Mouse (Mus musculus) spleen, embryonic (tissue): ENCODE results near the gene Gys1.

Experiments
- CTCF ChIA-PET: fragments of 350-600 bp; sonication (Branson Sonifier 250); formaldehyde crosslinking; loops from one replicate; lab custom pipeline; 2022; lab: Charles Lee

Gene Gys1

GRCm38 (mm10) chr7:45413864-45414739, 20.5 kb upstream of the Gys1 start:
- CTCF ChIA-PET = interaction anchor here (0.6 kb wide), 1 partner anchor 95 kb away, joined by 4 read pairs; no protein-coding TSS in a partner anchor

- CTCF ChIA-PET = interaction anchor here (0.6 kb wide), 1 partner anchor 94 kb away, joined by 4 read pairs; no protein-coding TSS in a partner anchor
Observed at GRCm38 (mm10) chr7:45414740-45415224, 19.9 kb upstream of the Gys1 start.

GRCm38 (mm10) chr7:45415636-45416035, 19.0 kb upstream of the Gys1 start:
- CTCF ChIA-PET = no interaction called here

DNA sequence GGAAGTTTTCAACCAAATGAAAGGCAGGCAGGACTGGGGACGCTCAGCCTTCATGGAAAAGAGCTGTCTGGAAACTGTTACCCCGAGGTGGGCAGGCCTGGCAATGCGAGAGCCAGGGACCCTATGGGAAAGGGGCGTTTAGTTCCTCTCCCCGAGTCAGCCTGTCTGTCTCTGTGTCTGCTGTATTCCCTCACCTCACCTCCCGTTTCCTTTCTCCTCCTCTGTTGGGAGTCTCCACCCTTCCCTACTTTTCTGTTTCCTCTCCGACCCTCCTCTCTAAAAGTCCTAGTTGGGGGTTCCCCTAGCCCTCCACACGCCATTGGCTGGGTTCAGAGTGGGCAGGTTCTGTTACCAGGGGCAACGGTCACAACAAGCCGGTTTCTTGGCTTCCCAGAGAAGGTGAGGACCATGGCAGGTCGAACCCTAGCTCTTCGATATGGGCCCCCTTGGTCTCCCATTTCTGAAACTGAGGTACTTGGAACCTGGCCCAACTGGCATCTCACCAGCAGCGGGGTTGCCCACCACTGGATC, 16.6 kb upstream of the Gys1 start:
- CTCF ChIA-PET = interaction anchor here (0.5 to 1.2 kb wide), 3 partner anchors 14 to 1208 kb away, joined by 3 to 6 read pairs (median 3); no protein-coding TSS in a partner anchor

DNA sequence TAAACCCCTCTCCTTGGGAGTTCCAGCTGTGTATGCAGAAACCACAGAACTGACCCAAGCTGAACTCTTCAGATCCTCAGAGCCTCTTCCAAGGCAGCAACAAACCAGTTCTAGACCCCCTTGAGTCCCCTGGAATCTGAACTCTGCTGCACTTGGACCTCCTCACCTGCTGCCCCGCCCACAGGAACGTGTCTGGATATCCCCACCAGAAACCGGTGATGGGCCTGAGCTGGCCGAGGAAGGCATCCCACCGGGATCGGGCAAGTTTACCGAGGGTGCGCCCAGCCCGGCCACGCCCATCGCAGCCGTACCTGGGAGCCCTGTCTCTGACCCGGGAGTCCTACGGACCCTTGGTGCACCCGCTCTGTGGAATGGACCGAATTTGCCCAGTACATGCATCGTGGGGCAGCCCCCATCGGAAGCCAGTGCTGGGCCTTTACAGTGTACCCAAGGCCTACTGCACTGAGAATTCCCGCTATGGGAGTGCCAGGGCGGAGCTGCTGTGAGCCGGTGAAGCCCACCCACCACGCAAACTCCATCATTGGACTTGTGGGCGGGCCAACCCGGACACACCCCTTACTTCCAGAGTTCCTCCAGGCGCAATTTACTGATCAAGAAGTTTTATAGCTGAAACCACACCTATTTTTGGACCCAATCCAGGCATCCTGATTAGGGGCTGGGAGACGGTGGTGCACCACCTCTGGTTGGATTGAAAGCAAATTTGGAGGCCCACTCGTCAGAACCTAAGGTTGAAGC, 14.6 kb upstream of the Gys1 start:
- CTCF ChIA-PET = no interaction called here

DNA sequence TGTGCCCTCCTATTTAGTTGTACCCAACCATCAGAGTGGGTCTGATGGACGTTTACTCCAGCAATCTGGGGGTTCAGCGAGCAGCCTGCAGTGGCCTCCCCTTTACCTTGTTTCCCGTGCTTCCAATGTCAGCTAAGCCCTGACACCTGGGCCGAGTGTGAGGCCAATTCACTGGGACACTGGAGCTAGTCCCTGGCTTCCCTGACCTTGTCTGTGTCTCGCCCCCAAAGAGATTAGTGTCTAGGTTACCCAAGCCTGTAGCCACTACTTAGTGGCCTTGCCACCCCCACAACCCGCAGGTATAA, 14.1 kb upstream of the Gys1 start, which contains the start of gene Lhb:
TSS of gene Lhb (plus strand) at position 206 of the 305 bp plus-strand sequence.
- CTCF ChIA-PET = no interaction called here

DNA sequence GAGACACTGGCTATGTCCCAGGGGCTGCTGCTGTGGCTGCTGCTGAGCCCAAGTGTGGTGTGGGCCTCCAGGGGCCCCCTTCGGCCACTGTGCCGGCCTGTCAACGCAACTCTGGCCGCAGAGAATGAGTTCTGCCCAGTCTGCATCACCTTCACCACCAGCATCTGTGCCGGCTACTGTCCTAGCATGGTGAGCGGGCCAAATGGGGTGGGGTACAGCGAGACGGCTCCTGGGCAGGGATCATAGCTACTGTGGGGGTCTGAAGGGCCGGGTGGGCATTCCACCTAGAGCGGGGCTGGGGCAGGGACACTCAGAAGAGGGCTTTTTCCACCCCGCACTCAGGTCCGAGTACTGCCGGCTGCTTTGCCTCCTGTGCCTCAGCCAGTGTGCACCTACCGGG, 13.4 kb upstream of the Gys1 start:
- CTCF ChIA-PET = no interaction called here

DNA sequence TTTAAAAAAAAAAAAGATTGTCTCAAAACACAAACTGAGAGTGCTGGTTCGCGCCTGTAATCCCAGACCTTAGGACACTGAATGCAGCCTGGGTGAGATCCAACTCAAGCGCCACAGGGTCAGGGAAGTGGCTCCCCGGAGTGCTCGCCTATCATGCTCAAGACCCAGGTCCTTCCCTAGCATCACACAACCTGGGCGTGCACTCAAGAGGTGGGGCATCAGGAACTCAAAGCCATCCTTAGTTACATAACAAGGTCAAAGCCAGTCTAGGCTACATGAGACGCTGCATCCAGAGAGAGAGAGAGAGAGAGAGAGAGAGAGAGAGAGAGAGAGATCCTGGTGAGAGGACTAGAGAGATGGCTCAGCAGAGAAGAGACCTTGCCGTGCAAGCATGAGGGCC, 8.1 kb upstream of the Gys1 start:
- CTCF ChIA-PET = no interaction called here

- CTCF ChIA-PET = interaction anchor here (1.1 kb wide), 1 partner anchor 29 kb away, joined by 3 read pairs; no protein-coding TSS in a partner anchor
Observed at GRCm38 (mm10) chr7:45433835-45434202, 825 bp upstream of the Gys1 start.

GRCm38 (mm10) chr7:45435038-45435437, 394 bp downstream of the Gys1 start:
- CTCF ChIA-PET = interaction anchor here (1.1 kb wide), 1 partner anchor 30 kb away, joined by 3 read pairs; no protein-coding TSS in a partner anchor

- CTCF ChIA-PET = interaction anchor here (1.2 kb wide), 1 partner anchor 20 kb away, joined by 4 read pairs; no protein-coding TSS in a partner anchor
Observed at GRCm38 (mm10) chr7:45436444-45436843, 1.8 kb downstream of the Gys1 start.

DNA sequence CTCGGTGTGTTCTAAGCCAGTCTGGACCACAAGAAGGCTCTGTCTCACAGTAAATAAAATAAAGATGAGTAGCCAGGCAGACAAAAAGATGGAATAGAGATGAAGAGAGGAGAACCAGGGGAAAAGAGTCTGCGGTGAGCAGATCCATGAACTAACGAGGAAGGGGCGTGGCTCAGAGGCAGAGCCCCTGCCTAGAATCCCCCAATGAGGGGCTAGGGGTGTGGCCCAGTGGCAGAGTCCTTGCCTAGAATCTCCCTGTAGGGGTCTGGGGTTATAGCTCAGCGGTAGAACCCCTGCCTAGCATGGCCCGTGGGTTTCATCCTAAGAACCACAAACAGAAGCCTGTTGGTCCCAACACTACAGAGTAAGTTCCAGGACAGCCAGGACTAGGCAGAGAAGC, 2.4 kb downstream of the Gys1 start:
- CTCF ChIA-PET = interaction anchor here (0.9 kb wide), 1 partner anchor 102 kb away, joined by 3 read pairs; no protein-coding TSS in a partner anchor

GRCm38 (mm10) chr7:45437521-45438276, 3.1 kb downstream of the Gys1 start, which contains the start of gene Ruvbl2:
TSS of gene Ruvbl2 (minus strand) at chr7:45438096.
- CTCF ChIA-PET = interaction anchor here (0.9 kb wide), 1 partner anchor 102 kb away, joined by 3 read pairs; no protein-coding TSS in a partner anchor

DNA sequence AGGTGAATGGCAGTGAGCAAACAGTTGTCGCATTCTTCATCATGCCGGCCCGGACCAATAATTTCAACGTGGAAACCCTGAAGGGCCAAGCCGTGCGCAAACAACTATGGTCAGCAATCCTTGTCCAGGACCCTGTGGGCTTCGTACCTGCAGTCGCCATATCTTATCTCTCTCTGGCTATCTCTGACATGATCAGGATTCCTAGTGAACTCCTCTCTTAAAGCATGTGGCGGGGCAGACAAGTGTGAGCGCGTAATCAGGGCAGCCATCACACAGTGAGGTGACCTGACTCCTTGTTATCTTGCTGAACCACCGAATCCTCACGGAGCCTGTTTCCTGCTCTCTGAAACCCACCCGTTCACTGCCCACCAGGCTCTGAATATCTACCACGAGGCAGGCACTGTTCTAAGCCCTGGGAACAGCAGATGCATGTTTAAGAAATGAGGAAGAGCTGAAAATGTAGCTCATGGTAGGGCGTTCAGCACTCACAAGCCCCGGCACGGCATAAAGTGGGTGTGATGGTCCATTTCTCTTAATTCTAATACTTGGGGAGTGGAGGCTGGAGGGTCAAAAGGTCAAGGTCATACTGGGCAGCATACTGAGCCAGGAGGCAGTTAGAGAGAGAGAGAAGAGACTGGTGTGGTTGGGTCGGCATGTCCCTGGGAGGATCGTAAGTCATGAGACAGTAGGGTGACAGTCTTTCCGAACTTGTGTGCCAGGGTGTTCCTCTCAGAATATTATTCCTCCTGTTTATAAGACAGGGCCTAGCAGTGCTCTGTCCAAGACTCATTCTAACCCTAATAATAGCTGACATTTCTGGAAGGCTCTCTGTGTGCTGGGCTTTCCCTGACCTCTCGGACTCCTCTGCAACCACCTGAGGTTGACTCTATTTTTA, 9.1 kb downstream of the Gys1 start:
- CTCF ChIA-PET = no interaction called here

- CTCF ChIA-PET = interaction anchor here (0.5 to 1.2 kb wide), 2 partner anchors 27 to 94 kb away, joined by 3 to 4 read pairs; no protein-coding TSS in a partner anchor
Observed at GRCm38 (mm10) chr7:45446589-45446988, 11.9 kb downstream of the Gys1 start.

DNA sequence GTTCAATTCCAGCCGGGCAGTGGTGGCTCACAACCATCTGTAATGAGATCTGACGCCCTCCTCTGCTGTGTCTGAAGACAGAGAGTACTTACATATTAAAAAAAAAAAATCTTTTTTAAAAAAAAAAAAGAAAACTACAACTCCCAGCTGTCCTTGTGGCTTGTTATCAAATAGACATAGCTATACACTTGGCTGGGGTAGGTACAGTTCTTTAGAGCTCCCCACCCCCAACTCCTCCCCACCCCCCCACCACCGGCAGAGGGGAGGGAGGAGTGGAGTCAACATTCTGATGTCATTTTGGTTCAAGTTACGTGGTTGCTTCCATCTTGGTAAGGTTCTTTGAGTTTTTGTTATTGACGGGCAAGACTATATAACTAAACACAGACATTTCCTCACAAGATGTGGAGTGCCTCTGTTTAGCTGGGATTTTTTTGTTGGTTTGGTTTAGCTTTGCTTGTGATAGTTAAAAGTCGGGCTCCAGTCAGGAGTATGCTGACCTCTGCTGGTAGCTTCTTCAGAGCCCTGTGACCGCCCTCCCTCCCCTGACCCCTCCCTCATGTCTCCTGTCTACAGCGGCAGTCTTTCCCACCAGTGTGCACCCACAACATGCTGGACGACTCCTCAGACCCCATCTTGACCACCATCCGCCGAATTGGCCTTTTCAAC, 12.8 kb downstream of the Gys1 start:
- CTCF ChIA-PET = interaction anchor here (1.2 kb wide), 1 partner anchor 26 kb away, joined by 3 read pairs; no protein-coding TSS in a partner anchor

DNA sequence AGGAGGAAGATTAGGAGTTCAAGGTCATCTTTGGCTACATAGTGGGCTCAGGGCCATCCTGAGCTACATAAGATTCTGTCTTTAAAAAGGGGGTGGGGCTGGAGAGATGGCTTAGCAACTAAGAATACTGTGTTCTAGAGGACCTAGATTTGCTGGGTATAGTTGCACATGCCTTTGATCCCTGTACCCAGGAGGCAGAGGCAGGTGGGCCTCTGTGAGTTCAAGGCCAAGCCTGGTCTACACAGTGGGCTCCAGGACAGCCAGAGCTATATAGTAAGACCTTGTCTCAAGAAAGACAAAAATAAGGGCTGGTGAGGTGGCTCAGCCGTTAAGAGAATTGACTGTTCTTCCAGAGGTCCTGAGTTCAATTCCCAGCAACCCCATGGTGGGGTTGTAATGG, 15.3 kb downstream of the Gys1 start:
- CTCF ChIA-PET = interaction anchor here (0.5 to 0.7 kb wide), 3 partner anchors 38 to 604 kb away, joined by 4 to 7 read pairs (median 6); no protein-coding TSS in a partner anchor

DNA sequence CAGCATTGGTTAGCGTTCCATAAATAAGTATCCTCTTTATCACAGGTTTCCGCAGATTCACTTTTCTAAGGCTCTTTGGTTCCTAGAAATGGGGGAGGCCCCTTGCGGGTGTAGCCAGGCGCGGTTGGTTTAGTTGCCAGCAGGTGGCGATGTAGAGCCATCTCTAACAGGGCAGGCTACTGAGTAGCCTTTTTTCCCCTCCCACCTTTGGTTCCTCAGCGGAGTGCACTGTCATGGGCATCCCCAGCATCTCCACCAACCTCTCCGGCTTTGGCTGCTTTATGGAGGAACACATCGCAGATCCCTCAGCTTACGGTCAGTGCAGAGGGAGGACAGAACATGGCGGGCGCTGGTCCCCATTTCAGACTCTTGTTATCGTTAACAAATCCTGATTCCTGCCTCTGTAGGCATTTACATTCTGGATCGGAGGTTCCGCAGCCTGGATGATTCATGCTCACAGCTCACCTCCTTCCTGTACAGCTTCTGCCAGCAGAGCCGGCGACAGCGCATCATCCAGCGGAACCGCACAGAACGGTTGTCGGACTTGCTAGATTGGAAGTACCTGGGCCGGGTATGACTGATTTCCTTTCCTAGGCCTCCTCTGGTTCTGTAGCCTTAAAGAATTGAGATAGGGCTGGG, 16.8 kb downstream of the Gys1 start:
- CTCF ChIA-PET = no interaction called here
